Mouse (Mus musculus): ENCODE results near the gene Aurka. TPM values are rescaled to one million over a fixed set of nuclear protein-coding genes. Genes with fewer than 3 reads are reported as not detected.

The Aurka gene
- polyA plus RNA-seq, 1 experiment from 2014 or later = 114 TPM

DNA sequence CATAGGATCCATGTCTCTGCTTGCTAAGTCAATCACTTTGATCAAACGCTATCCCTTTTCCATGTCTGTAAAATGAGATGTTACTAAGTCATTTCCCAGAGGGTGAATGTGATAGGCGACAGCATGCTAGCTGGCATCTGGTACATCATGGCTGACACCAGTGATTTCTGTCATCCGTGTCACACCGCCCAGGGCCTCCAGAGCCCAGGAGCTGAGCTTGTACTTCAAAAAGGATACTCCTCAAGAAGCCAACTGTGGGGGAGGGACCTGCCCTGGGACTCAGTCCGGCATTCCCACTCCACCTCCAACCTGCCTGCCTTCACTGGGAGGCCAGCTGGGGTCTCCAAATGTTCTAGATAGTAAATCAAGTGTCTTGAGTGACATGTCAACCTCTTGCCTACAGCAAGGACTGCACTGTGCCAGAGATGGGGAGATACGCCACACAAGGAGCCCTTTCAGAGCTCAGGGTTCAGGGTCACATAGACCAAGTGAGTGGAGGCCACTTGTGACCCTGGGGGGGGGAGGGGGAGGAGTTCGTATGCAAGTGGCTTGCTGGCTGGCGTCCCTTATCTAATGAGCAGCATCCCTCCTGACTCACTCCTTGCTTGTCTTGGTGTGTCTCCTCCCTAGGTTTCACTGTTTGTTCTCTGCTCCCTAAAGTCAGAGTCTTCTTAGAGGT is 23.3 kb downstream of the Aurka start:
- H3K27me3 ChIP-seq = peaks cover 10% of the 10 kb centered on the region; the same call in 1 of the 2 replicates
- 0 out of 2 replicates have a peak, but pooled peaks cover 3% of the 10 kb centered on the region for H3K9me3 ChIP-seq
- H3K27ac ChIP-seq = no peak overlapping the region
- H3K4me3 ChIP-seq = peak overlapping the region; percentile 70; the same call in 1 of the 2 replicates
- no peaks in the 10 kb centered on the region for H3K36me3 ChIP-seq
- no peak for ATAC-seq (ENCODE audit: low FRiP score, low read depth)
- peak overlapping the region; percentile 98 for H3K4me2 ChIP-seq (replicated peaks)
- WGBS = 62% methylated on average over 8 of the region's 8 CpGs
- peaks cover 21% of the 10 kb centered on the region for H3K4me1 ChIP-seq
- H3K9ac ChIP-seq = no peak overlapping the region

- peak overlapping the region; percentile 98 for H3K4me2 ChIP-seq (replicated peaks)
- H3K36me3 ChIP-seq = no peaks in the 10 kb centered on the region
- H3K27me3 ChIP-seq = peaks cover 10% of the 10 kb centered on the region; the same call in 1 of the 2 replicates
- WGBS = 9% methylated on average over 31 of the region's 31 CpGs
- peak overlapping the region; percentile 70 for H3K4me3 ChIP-seq
- H3K9me3 ChIP-seq = 0 out of 2 replicates have a peak, but pooled peaks cover 3% of the 10 kb centered on the region
- no peak overlapping the region for H3K27ac ChIP-seq
- ATAC-seq (ENCODE audit: low FRiP score, low read depth) = no peak
- H3K4me1 ChIP-seq = peaks cover 21% of the 10 kb centered on the region
- peak overlapping the region; percentile 73 for H3K9ac ChIP-seq
These were observed 24.1 kb downstream of the Aurka start for GRCm38 (mm10) chr2:172346034-172346929.

DNA sequence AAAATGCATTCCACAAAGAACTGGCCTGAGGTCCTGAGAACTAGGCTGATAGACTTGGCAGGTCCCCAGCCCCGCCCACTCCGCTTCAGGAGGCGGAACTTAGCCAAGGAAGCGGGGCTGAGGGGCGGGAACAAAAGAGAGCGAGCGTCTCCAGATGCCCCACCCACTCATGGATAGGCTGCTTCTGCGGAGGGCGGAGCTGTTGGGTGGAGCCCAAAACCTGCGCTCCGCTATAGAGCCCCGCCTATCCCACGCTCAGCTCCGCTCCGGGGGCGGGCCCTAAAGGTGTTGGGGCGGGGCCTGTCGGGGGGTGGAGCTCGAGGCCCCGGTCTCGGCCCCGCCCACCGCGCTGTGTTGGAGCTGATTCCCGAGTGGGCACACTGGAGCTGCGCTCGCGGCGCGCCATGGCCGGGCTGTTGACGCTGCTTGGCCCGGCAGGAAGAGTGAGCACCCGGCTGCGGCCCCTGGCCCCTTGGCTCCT is 25.0 kb downstream of the Aurka start, which contains the start of gene Fam210b:
Fam210b (plus strand) TSS at position 308 of the 481 bp plus-strand sequence.
- WGBS = under 1% methylated on average over 34 of the region's 35 CpGs

GRCm38 (mm10) chr2:172344669-172345068 is 25.7 kb downstream of the Aurka start:
- Histone ChIP-seq H3K36me3 (no peaks in the 10 kb centered on the region), H3K4me2 (replicated peaks) (peak overlapping the region; percentile 98), H3K4me3 (peak overlapping the region; percentile 70), H3K4me1 (peaks cover 21% of the 10 kb centered on the region), H3K27me3 (peaks cover 10% of the 10 kb centered on the region; the same call in 1 of the 2 replicates), H3K9me3 (0 out of 2 replicates have a peak, but pooled peaks cover 3% of the 10 kb centered on the region), H3K9ac (no peak overlapping the region), H3K27ac (peak overlapping the region; percentile 83)
- WGBS = 33% methylated on average over 5 of the region's 5 CpGs
- no peak for ATAC-seq (ENCODE audit: low FRiP score, low read depth)

More for the DNA sequence above, 25.0 kb downstream of the Aurka start, which contains the start of gene Fam210b:
- Histone ChIP-seq H3K4me2 (replicated peaks) (peak within 1 kb of the TSS; percentile 98), H3K36me3 (no peaks in the 10 kb centered on the region), H3K9me3 (0 out of 2 replicates have a peak, but pooled peaks cover 3% of the 10 kb centered on the region), H3K4me3 (peak within 1 kb of the TSS; percentile 70), H3K4me1 (peaks cover 21% of the 10 kb centered on the region), H3K27ac (peak within 1 kb of the TSS; percentile 83), H3K9ac (peak within 1 kb of the TSS; percentile 73), H3K27me3 (peaks cover 10% of the 10 kb centered on the region; the same call in 1 of the 2 replicates)
- peak; percentile 95 for ATAC-seq (ENCODE audit: low FRiP score, low read depth)

- H3K36me3 ChIP-seq = no peaks in the 10 kb centered on the region
- no peak overlapping the region for H3K4me3 ChIP-seq
- no peak overlapping the region for H3K9ac ChIP-seq
- peaks cover 21% of the 10 kb centered on the region for H3K4me1 ChIP-seq
- no peak overlapping the region for H3K27ac ChIP-seq
- H3K9me3 ChIP-seq = 0 out of 2 replicates have a peak, but pooled peaks cover 3% of the 10 kb centered on the region
- H3K27me3 ChIP-seq = peaks cover 10% of the 10 kb centered on the region; the same call in 1 of the 2 replicates
- no peak overlapping the region for H3K4me2 ChIP-seq (replicated peaks)
- WGBS = 83% methylated on average over 7 of the region's 7 CpGs
- no peak for ATAC-seq (ENCODE audit: low FRiP score, low read depth)
These were observed 26.6 kb downstream of the Aurka start for GRCm38 (mm10) chr2:172343751-172344150.

GRCm38 (mm10) chr2:172341606-172342005 is 28.7 kb downstream of the Aurka start:
- H3K27me3 ChIP-seq = peaks cover 3% of the 10 kb centered on the region; the same call in 1 of the 2 replicates
- ATAC-seq (ENCODE audit: low FRiP score, low read depth) = no peak
- peaks cover 20% of the 10 kb centered on the region for H3K4me1 ChIP-seq
- 0 out of 2 replicates have a peak, but pooled peaks cover 3% of the 10 kb centered on the region for H3K9me3 ChIP-seq
- H3K36me3 ChIP-seq = no peaks in the 10 kb centered on the region
- H3K4me3 ChIP-seq = no peak overlapping the region
- no peak overlapping the region for H3K9ac ChIP-seq
- 61% methylated on average over 5 of the region's 5 CpGs for WGBS
- no peak overlapping the region for H3K27ac ChIP-seq
- H3K4me2 ChIP-seq (replicated peaks) = no peak overlapping the region

- Histone ChIP-seq H3K36me3 (no peaks in the 10 kb centered on the region), H3K4me3 (no peak overlapping the region), H3K9ac (no peak overlapping the region), H3K4me1 (peaks cover 17% of the 10 kb centered on the region), H3K27ac (no peak overlapping the region), H3K27me3 (no peaks in the 10 kb centered on the region), H3K4me2 (replicated peaks) (no peak overlapping the region), H3K9me3 (0 out of 2 replicates have a peak, but pooled peaks cover 3% of the 10 kb centered on the region)
- 61% methylated on average over 3 of the region's 3 CpGs for WGBS
- ATAC-seq (ENCODE audit: low FRiP score, low read depth) = no peak
These were observed 29.4 kb downstream of the Aurka start for GRCm38 (mm10) chr2:172340936-172341335.

DNA sequence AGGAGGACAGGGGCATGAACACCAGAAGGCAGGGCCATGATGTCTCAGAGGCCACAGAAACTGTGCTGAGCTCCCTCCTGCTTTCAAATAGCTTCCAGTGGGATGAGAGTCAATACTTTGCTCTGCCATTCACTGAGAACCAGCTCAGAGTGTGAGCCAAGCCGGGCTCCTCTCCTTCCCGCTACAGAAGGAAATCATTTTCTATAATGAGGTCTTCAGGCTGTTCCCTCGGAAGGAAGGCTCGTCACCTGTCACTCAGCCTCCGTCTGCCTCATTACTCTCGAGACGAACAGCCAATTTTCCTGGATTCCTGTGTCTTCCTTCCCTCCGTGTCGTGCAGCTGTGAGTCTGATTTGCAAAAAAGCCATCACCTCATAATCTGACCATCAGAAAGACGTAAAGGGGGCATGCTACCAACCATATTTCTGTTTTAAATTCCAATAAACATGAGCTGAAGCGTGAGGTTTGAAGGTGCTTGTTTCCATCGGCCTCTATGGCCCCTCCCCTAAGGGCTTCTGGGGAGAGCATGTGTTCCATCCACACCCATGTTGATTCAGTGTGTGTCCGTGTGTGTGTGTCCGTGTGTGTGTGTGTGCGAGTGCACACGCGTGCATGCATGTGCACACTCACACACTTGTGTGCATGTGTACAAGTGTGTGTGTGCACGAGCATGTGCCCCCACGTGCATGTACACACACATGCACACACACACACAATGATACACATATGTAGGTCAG is 32.0 kb downstream of the Aurka start:
- Histone ChIP-seq H3K36me3 (no peaks in the 10 kb centered on the region), H3K27ac (no peak overlapping the region), H3K4me3 (no peak overlapping the region), H3K4me2 (replicated peaks) (no peak overlapping the region), H3K9ac (no peak overlapping the region), H3K27me3 (no peaks in the 10 kb centered on the region), H3K4me1 (0 out of 2 replicates have a peak, but pooled peaks cover 4% of the 10 kb centered on the region), H3K9me3 (0 out of 2 replicates have a peak, but pooled peaks cover 3% of the 10 kb centered on the region)
- ATAC-seq (ENCODE audit: low FRiP score, low read depth) = no peak
- 51% methylated on average over 19 of the region's 19 CpGs for WGBS

DNA sequence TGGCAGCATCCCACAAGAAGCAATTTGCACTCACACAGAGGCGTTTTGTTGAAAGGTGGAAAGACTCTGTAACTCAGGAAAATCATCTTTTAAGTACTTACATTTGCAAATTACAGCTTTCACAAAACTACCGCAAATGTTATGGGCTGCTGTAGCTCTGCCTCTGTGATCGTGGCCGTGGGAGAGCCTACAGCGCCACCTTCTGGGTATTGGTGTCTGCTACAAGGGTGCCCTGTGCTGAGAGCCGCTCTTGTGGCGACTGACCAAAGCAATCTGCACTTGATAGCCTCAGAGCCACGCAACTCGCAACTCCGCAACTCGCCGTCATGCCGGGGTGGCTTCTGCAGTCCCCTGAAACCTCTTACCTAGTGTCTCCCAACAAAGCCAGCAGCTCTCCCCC is 41.2 kb downstream of the Aurka start:
- no peak overlapping the region for H3K4me3 ChIP-seq
- 9% methylated on average over 13 of the region's 13 CpGs for WGBS
- no peak overlapping the region for H3K27ac ChIP-seq
- H3K4me2 ChIP-seq (replicated peaks) = no peak overlapping the region
- H3K9me3 ChIP-seq = no peaks in the 10 kb centered on the region
- H3K36me3 ChIP-seq = no peaks in the 10 kb centered on the region
- no peak overlapping the region for H3K9ac ChIP-seq
- ATAC-seq (ENCODE audit: low FRiP score, low read depth) = no peak
- H3K4me1 ChIP-seq = 0 out of 2 replicates have a peak, but pooled peaks cover 3% of the 10 kb centered on the region
- peaks cover 29% of the 10 kb centered on the region for H3K27me3 ChIP-seq

DNA sequence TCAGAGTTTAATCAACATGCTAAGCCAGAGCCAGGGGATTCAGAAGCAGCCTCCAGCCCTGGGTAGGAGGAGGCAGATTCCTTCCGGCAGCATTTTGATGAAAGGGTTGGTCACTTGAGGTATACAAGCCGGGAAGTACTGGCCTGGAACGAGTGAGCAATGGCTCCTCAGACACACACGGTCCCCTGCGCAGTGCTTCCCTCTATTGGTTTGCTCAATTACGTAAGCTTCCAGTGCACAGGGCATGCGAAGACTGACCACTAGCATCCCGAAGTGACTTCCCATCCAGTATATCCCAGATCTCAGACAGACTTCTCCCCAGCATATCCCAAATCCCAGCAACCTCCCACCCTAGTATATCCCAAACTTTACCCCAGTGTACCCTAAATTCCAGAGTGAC is 42.1 kb downstream of the Aurka start:
- Histone ChIP-seq H3K27ac (no peak overlapping the region), H3K9me3 (no peaks in the 10 kb centered on the region), H3K36me3 (no peaks in the 10 kb centered on the region), H3K27me3 (peaks cover 29% of the 10 kb centered on the region), H3K4me2 (replicated peaks) (no peak overlapping the region), H3K4me1 (0 out of 2 replicates have a peak, but pooled peaks cover 3% of the 10 kb centered on the region), H3K9ac (no peak overlapping the region), H3K4me3 (no peak overlapping the region)
- WGBS = 65% methylated on average over 8 of the region's 8 CpGs
- ATAC-seq (ENCODE audit: low FRiP score, low read depth) = no peak

GRCm38 (mm10) chr2:172320878-172321277 is 49.5 kb downstream of the Aurka start:
- Histone ChIP-seq H3K36me3 (no peaks in the 10 kb centered on the region), H3K9me3 (no peaks in the 10 kb centered on the region), H3K4me3 (no peak overlapping the region), H3K4me1 (no peaks in the 10 kb centered on the region), H3K9ac (no peak overlapping the region), H3K27me3 (peaks cover 7% of the 10 kb centered on the region; the same call in 1 of the 2 replicates), H3K4me2 (replicated peaks) (no peak overlapping the region), H3K27ac (no peak overlapping the region)
- WGBS = 12% methylated on average over 9 of the region's 9 CpGs
- no peak for ATAC-seq (ENCODE audit: low FRiP score, low read depth)
